Mouse (Mus musculus): ENCODE data around the gene Psmb10. TPM values are rescaled to one million over a fixed set of nuclear protein-coding genes. Genes with fewer than 3 reads are reported as not detected.
A peak's percentile ranks its signal among the peaks of the same experiment; 100 is the strongest.
"Not testable (repeated sequence)": the region's sequence is repeated elsewhere in the genome, so short reads cannot be mapped to it uniquely, and the experiment has no call there.

The Psmb10 gene
- total RNA-seq (2021), result 10 to 100 TPM; 19.1 to 22.1 TPM
- long read RNA-seq, experiment 1, transcript Psmb10-201 (8 exons, 1,311 nt), result major isoform, 10 of 28 reads
- long read RNA-seq, experiment 1, transcript Psmb10-205 (4 exons, 554 nt), result minor isoform, 5 of 28 reads
- long read RNA-seq, experiment 1, partial matches to known transcripts, result 3 of 28 reads
- long read RNA-seq, experiment 1, other reads (novel, unspliced or antisense), result 6 of 28 reads
- long read RNA-seq, experiment 2, transcript Psmb10-201 (8 exons, 1,311 nt), result major isoform, 7 of 12 reads
- long read RNA-seq, experiment 2, partial matches to known transcripts, result 2 of 12 reads
- long read RNA-seq, experiment 2, other reads (novel, unspliced or antisense), result 1 of 12 reads

GRCm38 (mm10) chr8:105938306-105938669, at the start of gene Psmb10:
Gene Psmb10 (minus strand): TSS chr8:105938444.
- DNase-seq, result no peak

DNA sequence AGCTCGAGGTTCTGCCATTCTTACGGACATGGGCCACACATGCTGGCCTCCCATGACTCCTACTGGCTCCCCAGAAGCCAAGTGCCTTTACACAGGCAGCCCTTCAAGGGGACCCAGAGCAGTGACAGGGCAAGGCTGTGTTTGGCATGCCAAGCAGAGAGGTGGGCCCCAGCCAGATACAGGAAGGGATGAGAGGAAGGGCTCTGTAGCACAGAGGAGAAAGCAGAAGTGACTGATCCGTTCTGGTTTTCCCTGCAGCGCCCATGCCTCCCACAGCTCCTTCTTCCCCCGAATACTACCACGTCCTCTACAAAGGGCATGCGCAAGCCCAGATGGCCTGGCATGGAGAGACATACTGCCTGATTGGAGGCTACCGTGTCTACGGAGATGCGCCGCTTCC, 45.2 kb upstream of the Psmb10 start:
- DNase-seq, result not testable (repeated sequence)

- DNase-seq, result no peak
Observed at GRCm38 (mm10) chr8:105981146-105981545, 42.9 kb upstream of the Psmb10 start.

- no peak for DNase-seq
Observed at GRCm38 (mm10) chr8:105979325-105979724, 41.1 kb upstream of the Psmb10 start, which contains the start of gene Dpep3. Gene Dpep3 (minus strand): TSS chr8:105979429.

GRCm38 (mm10) chr8:105975363-105975762, 37.1 kb upstream of the Psmb10 start:
- no peak for DNase-seq

DNA sequence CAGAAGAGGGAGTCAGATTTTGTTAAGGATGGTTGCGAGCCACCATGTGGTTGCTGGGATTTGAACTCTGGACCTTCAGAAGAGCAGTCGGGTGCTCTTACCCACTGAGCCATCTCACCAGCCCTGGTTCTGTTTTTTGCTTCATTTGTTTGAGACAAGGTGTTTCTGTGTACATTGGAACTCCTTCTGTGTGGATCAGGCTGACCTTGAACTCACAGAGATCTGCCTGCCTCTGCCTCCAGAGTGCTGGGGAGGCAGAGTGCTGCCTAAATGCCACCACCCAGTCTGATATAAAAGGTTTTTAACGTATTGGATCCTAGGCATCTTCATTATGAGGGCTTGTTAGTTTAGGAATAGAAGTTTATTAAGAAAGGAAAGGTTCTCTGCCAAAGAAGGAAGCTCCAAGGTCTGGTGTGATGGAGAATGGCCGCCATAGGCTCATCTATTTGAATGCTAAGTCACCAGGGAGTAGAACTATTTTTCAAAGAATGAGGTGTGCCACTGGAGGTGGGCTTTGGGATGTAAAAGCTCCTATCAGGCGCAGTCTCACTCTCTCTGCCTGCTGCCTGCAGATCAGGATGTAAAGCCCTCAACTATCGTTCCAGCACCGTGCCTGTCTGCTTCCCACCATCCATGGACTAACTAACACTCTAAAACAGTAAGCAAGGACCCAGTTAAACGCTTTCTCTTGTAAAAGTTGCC, 32.9 kb upstream of the Psmb10 start:
- DNase-seq, result no peak

DNA sequence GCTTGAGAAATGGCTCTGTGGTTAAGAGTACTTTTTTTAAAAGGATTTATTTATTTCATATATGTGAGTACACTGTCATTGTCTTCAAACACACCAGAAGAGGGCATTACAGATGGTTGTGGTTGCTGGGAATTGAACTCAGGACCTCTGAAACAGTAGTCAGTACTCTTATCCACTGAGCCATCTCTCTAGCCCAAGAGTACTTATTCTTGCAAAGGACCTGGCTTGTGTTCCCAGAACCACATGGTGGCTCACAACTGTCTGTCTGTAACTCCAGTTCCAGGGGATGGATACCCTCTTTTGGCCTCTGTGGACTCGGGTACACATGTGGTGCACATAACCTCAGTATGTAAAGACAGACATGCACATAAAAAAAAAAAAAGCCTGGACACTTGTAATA, 31.1 kb upstream of the Psmb10 start:
- DNase-seq, result no peak

DNA sequence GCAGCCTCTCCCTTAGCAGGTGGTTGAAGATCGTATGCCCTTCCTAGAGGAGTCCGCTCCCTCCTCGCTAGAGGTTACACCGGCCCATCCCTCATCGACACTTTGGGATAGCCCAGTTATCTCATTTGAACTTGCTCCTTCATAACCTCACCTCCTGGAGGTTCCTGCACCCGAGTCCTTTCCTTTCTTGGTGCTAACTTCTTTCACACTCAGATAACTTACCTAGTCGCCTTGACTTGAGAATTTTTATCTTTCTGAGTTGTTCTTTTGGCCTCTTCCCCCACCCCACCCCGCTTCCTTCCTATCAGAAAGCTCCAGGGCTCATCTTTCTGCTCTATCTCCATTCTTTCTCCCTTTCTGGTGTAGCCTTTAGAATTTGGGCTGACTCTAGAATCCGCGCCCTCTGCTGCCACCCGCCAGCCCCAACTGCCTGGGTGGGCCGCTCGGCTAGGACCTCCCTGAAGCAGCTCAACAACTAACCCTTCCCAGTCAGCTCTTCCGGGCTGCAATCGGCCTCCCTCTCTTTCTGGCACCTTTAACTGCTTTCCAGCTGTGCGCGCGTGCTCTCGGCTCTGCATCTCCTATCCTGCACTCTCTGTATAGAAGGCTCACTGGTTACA, 28.6 kb upstream of the Psmb10 start:
- DNase-seq, result peak; percentile 35

- DNase-seq, result peak; percentile 90
Observed at GRCm38 (mm10) chr8:105965905-105966341, 27.7 kb upstream of the Psmb10 start, which contains the start of gene Slc12a4. Gene Slc12a4 (minus strand): TSS chr8:105966097.

GRCm38 (mm10) chr8:105965266-105965904, 27.1 kb upstream of the Psmb10 start:
- DNase-seq, result peak; percentile 69

- no peak for DNase-seq
Observed at GRCm38 (mm10) chr8:105964506-105965265, 26.4 kb upstream of the Psmb10 start.

DNA sequence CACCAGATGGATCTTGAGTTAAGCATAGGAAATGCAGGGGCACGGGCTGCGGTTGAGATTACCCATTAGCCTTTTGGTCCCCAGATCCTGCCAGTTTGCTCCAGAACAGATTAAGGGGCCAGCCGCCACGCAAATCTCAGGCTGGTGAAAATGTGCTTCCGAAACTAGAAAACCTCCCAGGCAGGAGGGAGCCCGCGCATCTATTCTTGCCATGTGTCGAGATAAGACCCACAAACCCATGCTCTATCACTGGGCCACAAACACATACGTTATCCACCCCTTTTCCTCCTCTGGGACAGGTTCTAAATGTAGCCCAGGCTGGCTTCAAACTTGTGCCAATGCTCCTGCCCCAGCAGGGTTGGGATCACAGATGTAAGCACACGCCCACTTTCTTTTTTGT, 23.3 kb upstream of the Psmb10 start:
- no peak for DNase-seq

GRCm38 (mm10) chr8:105961101-105961500, 22.9 kb upstream of the Psmb10 start:
- no peak for DNase-seq

- DNase-seq, result peak; percentile 72
Observed at GRCm38 (mm10) chr8:105959350-105959749, 21.1 kb upstream of the Psmb10 start.

DNA sequence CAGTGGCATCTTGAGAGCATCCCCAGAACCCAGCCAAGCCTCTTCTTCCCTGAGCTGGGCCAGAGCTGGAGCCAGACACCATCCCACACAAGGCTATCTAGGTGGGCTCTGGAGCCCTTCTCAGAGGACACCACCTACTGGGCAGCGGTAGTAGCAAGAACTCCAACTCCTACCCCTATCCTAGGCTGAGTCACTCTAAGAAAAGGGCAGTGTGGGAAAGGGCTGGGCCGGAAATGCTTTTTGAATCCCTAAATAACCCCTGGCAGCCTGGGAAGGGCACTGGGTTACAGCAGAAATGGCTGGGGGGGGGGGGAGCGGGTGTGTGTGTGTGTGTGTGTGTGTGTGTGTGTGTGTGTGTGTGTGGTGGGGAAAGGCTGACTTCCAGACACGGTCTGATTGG, 19.6 kb upstream of the Psmb10 start:
- peak; percentile 48 for DNase-seq

GRCm38 (mm10) chr8:105956556-105956955, 18.3 kb upstream of the Psmb10 start:
- no peak for DNase-seq

DNA sequence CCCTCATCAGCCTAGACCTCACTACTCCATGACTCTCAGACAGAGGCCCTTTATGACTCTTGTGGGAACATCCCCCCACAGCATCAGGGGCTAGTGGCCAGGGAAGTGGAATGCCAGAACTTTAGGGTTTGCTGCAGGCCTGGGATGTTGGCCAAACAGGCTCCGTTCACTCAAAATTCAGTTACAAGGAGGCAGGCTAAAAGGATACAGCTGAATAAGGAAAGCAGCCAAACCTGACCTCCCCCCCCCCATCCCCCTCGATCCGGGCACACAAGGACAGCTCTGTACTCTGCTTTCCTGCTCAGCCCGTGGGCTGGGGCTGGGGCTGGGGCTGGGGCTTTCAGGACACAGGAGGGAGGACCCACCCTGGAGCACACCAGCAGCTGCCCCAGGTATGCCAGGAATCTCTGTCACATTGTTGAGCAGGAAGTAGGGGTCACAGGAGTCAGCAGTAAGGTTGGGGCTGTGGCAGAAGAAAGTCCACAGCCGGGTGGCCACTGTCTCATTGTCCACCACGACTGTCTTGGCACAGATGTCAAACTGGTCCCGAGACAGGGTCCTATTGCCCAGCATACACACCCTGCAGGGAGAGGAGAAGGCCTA, 12.9 kb upstream of the Psmb10 start:
- DNase-seq, result peak; percentile 59

GRCm38 (mm10) chr8:105949350-105949749, 11.1 kb upstream of the Psmb10 start:
- peak; percentile 6 for DNase-seq

- no peak for DNase-seq
Observed at GRCm38 (mm10) chr8:105943321-105943739, 5.1 kb upstream of the Psmb10 start, which contains the start of gene Lcat. Gene Lcat (minus strand): TSS chr8:105943382.

GRCm38 (mm10) chr8:105942542-105942941, 4.3 kb upstream of the Psmb10 start:
- no peak for DNase-seq

GRCm38 (mm10) chr8:105942026-105942425, 3.8 kb upstream of the Psmb10 start:
- DNase-seq, result no peak

All from gastrocnemius, postnatal 25 days (tissue).